Mouse (Mus musculus) MEL (cell line): ENCODE measurements around the gene Fam171a2. TPM values are rescaled to one million over a fixed set of nuclear protein-coding genes. Genes with fewer than 3 reads are reported as not detected.

Experiments
- DNase-seq: peaks from one replicate; pipeline ENCODE4 v3.0.0; 2011; ENCODE audit warnings: low read depth, low spot score
- H3K27ac ChIP-seq: 2 replicates; pipeline ENCODE4 v1.5.1; 2012; ENCODE audit warnings: low read depth, mild to moderate bottlenecking, control low read depth, low read length, moderate library complexity; ENCODE audit not compliant: control insufficient read depth
- H3K27me3 ChIP-seq, 2 experiments: fragments of 150-350 bp in 1 of 2; sonication (generic) in 1 of 2; 2 replicates each; pipeline ENCODE4 v1.6.1; 2012; ENCODE audit warnings: low read length in 2 of 2, mild to moderate bottlenecking in 2 of 2, improper control_type of control experiment in 1 of 2, moderate library complexity in 1 of 2; ENCODE audit not compliant: insufficient read depth in 2 of 2, control insufficient read depth in 1 of 2
- H3K36me3 ChIP-seq, 2 experiments: 2 replicates each; pipeline ENCODE4 v1.6.1; 2012 to 2014; ENCODE audit warnings: low read length in 2 of 2, improper control_type of control experiment in 1 of 2, inconsistent platforms in 1 of 2, mild to moderate bottlenecking in 1 of 2; ENCODE audit not compliant: insufficient read depth in 2 of 2, control insufficient read depth in 1 of 2
- H3K4me1 ChIP-seq, 2 experiments: fragments of 150-350 bp in 1 of 2; sonication (generic) in 1 of 2; 2 replicates each; pipeline ENCODE4 v1.6.1; 2012; ENCODE audit warnings: low read length in 2 of 2, improper control_type of control experiment in 1 of 2, mild to moderate bottlenecking in 1 of 2; ENCODE audit not compliant: insufficient read depth in 2 of 2, control insufficient read depth in 1 of 2
- H3K4me3 ChIP-seq, 2 experiments: fragments of 150-350 bp in 1 of 2; sonication (generic) in 1 of 2; 2 replicates each; pipeline ENCODE4 v1.5.1; 2012; ENCODE audit warnings: low read depth in 2 of 2, low read length in 2 of 2, mild to moderate bottlenecking in 2 of 2, moderate library complexity in 2 of 2, control low read depth in 1 of 2, improper control_type of control experiment in 1 of 2; ENCODE audit not compliant: control insufficient read depth in 1 of 2, insufficient read depth in 1 of 2
- H3K79me2 ChIP-seq: 2 replicates; pipeline ENCODE4 v1.6.1; 2012; ENCODE audit warnings: mild to moderate bottlenecking, low read length, moderate library complexity; ENCODE audit not compliant: control insufficient read depth, poor library complexity, insufficient read depth
- H3K9ac ChIP-seq: 2 replicates; pipeline ENCODE4 v1.6.1; 2012; ENCODE audit warnings: low read depth, mild to moderate bottlenecking, control low read depth, low read length, moderate library complexity; ENCODE audit not compliant: control insufficient read depth, poor library complexity, severe bottlenecking
- H3K9me3 ChIP-seq: fragments of 150-350 bp; sonication (generic); replicated peaks from 2 replicates; pipeline ENCODE4 v1.6.1; 2012; ENCODE audit warnings: mild to moderate bottlenecking, low read length, improper control_type of control experiment, moderate library complexity; ENCODE audit not compliant: insufficient read depth
- BHLHE40 ChIP-seq: IDR thresholded peaks from 2 replicates; pipeline ENCODE4 v1.6.1; 2012; ENCODE audit warnings: low read depth, mild to moderate bottlenecking, inconsistent platforms, low read length, improper control_type of control experiment, borderline replicate concordance
- CHD1 ChIP-seq: IDR thresholded peaks from 2 replicates; pipeline ENCODE4 v1.6.1; 2012; ENCODE audit warnings: low read depth, mild to moderate bottlenecking, inconsistent platforms, low read length, improper control_type of control experiment
- CHD2 ChIP-seq: IDR thresholded peaks from 2 replicates; pipeline ENCODE4 v1.6.1; 2011; ENCODE audit warnings: low read length, improper control_type of control experiment
- E2F4 ChIP-seq: IDR thresholded peaks from 2 replicates; pipeline ENCODE4 v1.6.1; 2011; ENCODE audit warnings: low read depth, low read length, improper control_type of control experiment, borderline replicate concordance
- ELF1 ChIP-seq: IDR thresholded peaks from 2 replicates; pipeline ENCODE4 v1.6.1; 2014; ENCODE audit warnings: low read depth, mild to moderate bottlenecking, inconsistent platforms, low read length, improper control_type of control experiment, moderate library complexity
- EP300 ChIP-seq, 2 experiments: IDR thresholded peaks; 2 replicates each; pipeline ENCODE4 v1.6.1; 2011; ENCODE audit warnings: improper control_type of control experiment in 2 of 2, low read length in 2 of 2, low read depth in 1 of 2, mild to moderate bottlenecking in 1 of 2
- ETS1 ChIP-seq: IDR thresholded peaks from 2 replicates; pipeline ENCODE4 v1.6.1; 2012; ENCODE audit warnings: low read depth, mild to moderate bottlenecking, inconsistent platforms, low read length, improper control_type of control experiment, moderate library complexity
- GABPA ChIP-seq: IDR thresholded peaks from 2 replicates; pipeline ENCODE4 v1.6.1; 2012; ENCODE audit warnings: low read depth, mild to moderate bottlenecking, inconsistent platforms, low read length, improper control_type of control experiment, moderate library complexity
- GATA1 ChIP-seq: IDR thresholded peaks from 2 replicates; pipeline ENCODE4 v1.6.1; 2011; ENCODE audit warnings: low read depth, low read length, improper control_type of control experiment
- KAT2A ChIP-seq: conservative IDR thresholded peaks from 2 replicates; pipeline ENCODE4 v1.6.1; 2012; ENCODE audit warnings: low read depth, low read length, improper control_type of control experiment, inconsistent platforms
- MAX ChIP-seq: IDR thresholded peaks from 2 replicates; pipeline ENCODE4 v1.6.1; 2011; ENCODE audit warnings: low read length, improper control_type of control experiment
- MAZ ChIP-seq: IDR thresholded peaks from 2 replicates; pipeline ENCODE4 v1.6.1; 2012; ENCODE audit warnings: low read depth, mild to moderate bottlenecking, inconsistent platforms, low read length, improper control_type of control experiment
- MEF2A ChIP-seq: IDR thresholded peaks from 2 replicates; pipeline ENCODE4 v1.6.1; 2014; ENCODE audit warnings: low read depth, mild to moderate bottlenecking, inconsistent platforms, low read length, improper control_type of control experiment; ENCODE audit not compliant: poor library complexity, insufficient replicate concordance, severe bottlenecking; ENCODE audit errors: extremely low read depth
- MYB ChIP-seq: IDR thresholded peaks from 2 replicates; pipeline ENCODE4 v1.6.1; 2011; ENCODE audit warnings: mild to moderate bottlenecking, low read depth, low read length, improper control_type of control experiment
- MYC ChIP-seq: IDR thresholded peaks from 2 replicates; pipeline ENCODE4 v1.6.1; 2011; ENCODE audit warnings: low read depth, mild to moderate bottlenecking, low read length, improper control_type of control experiment, moderate library complexity
- NELFE ChIP-seq: IDR thresholded peaks from 2 replicates; pipeline ENCODE4 v1.6.1; 2011; ENCODE audit warnings: low read depth, low read length, improper control_type of control experiment
- NRF1 ChIP-seq: IDR thresholded peaks from 2 replicates; pipeline ENCODE4 v1.6.1; 2014; ENCODE audit warnings: low read depth, mild to moderate bottlenecking, inconsistent platforms, low read length, improper control_type of control experiment, moderate library complexity; ENCODE audit not compliant: poor library complexity, insufficient read depth, severe bottlenecking
- POLR2A ChIP-seq, 2 experiments: IDR thresholded peaks; 2 replicates each; pipeline ENCODE4 v1.6.1; 2011 to 2012; ENCODE audit warnings: low read length in 2 of 2, mild to moderate bottlenecking in 2 of 2, control low read depth in 1 of 2, improper control_type of control experiment in 1 of 2, low read depth in 1 of 2, moderate library complexity in 1 of 2; ENCODE audit not compliant: control insufficient read depth in 1 of 2, insufficient read depth in 1 of 2, poor library complexity in 1 of 2
- POLR2AphosphoS2 ChIP-seq: IDR thresholded peaks from 2 replicates; pipeline ENCODE4 v1.6.1; 2011; ENCODE audit warnings: low read length, improper control_type of control experiment
- POLR2AphosphoS5 ChIP-seq: IDR thresholded peaks from 2 replicates; pipeline ENCODE4 v1.6.1; 2012; ENCODE audit warnings: low read depth, borderline replicate concordance, mild to moderate bottlenecking, inconsistent platforms, low read length, moderate library complexity, mixed read lengths
- RAD21 ChIP-seq: IDR thresholded peaks from 2 replicates; pipeline ENCODE4 v1.6.1; 2011; ENCODE audit warnings: mild to moderate bottlenecking, low read depth, low read length, improper control_type of control experiment
- RCOR1 ChIP-seq: IDR thresholded peaks from 2 replicates; pipeline ENCODE4 v1.6.1; 2012; ENCODE audit warnings: low read depth, mild to moderate bottlenecking, inconsistent platforms, low read length, improper control_type of control experiment
- SIN3A ChIP-seq: IDR thresholded peaks from 2 replicates; pipeline ENCODE4 v1.6.1; 2012; ENCODE audit warnings: low read length, improper control_type of control experiment, inconsistent platforms
- SMC3 ChIP-seq: IDR thresholded peaks from 2 replicates; pipeline ENCODE4 v1.6.1; 2011; ENCODE audit warnings: low read depth, low read length, improper control_type of control experiment
- TAL1 ChIP-seq: IDR thresholded peaks from 2 replicates; pipeline ENCODE4 v1.6.1; 2012; ENCODE audit warnings: mild to moderate bottlenecking, inconsistent platforms, low read length, moderate library complexity, mixed read lengths
- TBP ChIP-seq: IDR thresholded peaks from 2 replicates; pipeline ENCODE4 v1.8.0; 2011; ENCODE audit warnings: low read depth, low read length, improper control_type of control experiment
- TCF12 ChIP-seq: IDR thresholded peaks from 2 replicates; pipeline ENCODE4 v1.6.1; 2014; ENCODE audit warnings: low read depth, mild to moderate bottlenecking, inconsistent platforms, low read length, improper control_type of control experiment, moderate library complexity
- USF1 ChIP-seq: IDR thresholded peaks from 2 replicates; pipeline ENCODE4 v1.6.1; 2014; ENCODE audit warnings: low read depth, mild to moderate bottlenecking, inconsistent platforms, low read length, improper control_type of control experiment, moderate library complexity
- USF2 ChIP-seq, 2 experiments: IDR thresholded peaks; 2 replicates each; pipeline ENCODE4 v1.6.1; 2011 to 2012; ENCODE audit warnings: improper control_type of control experiment in 2 of 2, low read length in 2 of 2, borderline replicate concordance in 1 of 2, inconsistent platforms in 1 of 2, low read depth in 1 of 2, mild to moderate bottlenecking in 1 of 2; ENCODE audit not compliant: insufficient read depth in 1 of 2
- ZKSCAN1 ChIP-seq: IDR thresholded peaks from 2 replicates; pipeline ENCODE4 v1.6.1; 2012; ENCODE audit warnings: low read depth, mild to moderate bottlenecking, inconsistent platforms, low read length, improper control_type of control experiment, moderate library complexity
- ZMIZ1 ChIP-seq: IDR thresholded peaks from 2 replicates; pipeline ENCODE4 v1.6.1; 2012; ENCODE audit warnings: low read depth, mild to moderate bottlenecking, inconsistent platforms, low read length, improper control_type of control experiment, moderate library complexity
- polyA plus RNA-seq, 2 experiments: library from polyadenylated mRNA; stranded (reverse) in 1 of 2; unstranded in 1 of 2; fragments of >175 nt in 1 of 2; fragments of >200 nt in 1 of 2; gene quantifications; 2 replicates each; pipeline versions ENCODE4 v1.2.1 to v1.2.4; 2012; ENCODE audit warnings: low replicate concordance in 2 of 2, low read depth in 1 of 2; ENCODE audit not compliant: insufficient read length in 2 of 2, insufficient read depth in 1 of 2, missing spikeins in 1 of 2
- total RNA-seq: library from RNA; depleted of rRNA; stranded (reverse); fragments of 300-350 nt; gene quantifications from 2 replicates; pipeline ENCODE4 v1.2.3, GENCODE M21; 2012

Gene Fam171a2
- total and polyA plus RNA-seq, 3 experiments = 2.0 to 8.8 TPM; not detected in 1

- TF ChIP-seq MEF2A (no peak), ETS1 (no peak), POLR2A (IDR thresholded peaks at IDR 0.05; ENCODE audit: control insufficient read depth in 1 of 2, insufficient read depth in 1 of 2, low read depth in 1 of 2, low read length in 2 of 2, poor library complexity in 1 of 2) (no peak), MAX (no peak), CHD1 (no peak), KAT2A (no peak), TCF12 (no peak), MYB (no peak), NRF1 (no peak), SIN3A (no peak), ZKSCAN1 (no peak), MYC (no peak), ELF1 (no peak), RCOR1 (no peak), BHLHE40 (no peak), E2F4 (no peak), POLR2AphosphoS2 (no peak), TAL1 (no peak), TBP (no peak)
- no peak for DNase-seq
- H3K4me1 ChIP-seq = peaks cover 2 to 17% of the 10 kb centered on the region in 2 experiments
- H3K4me3 ChIP-seq = no peak overlapping the region
- no peaks in the 10 kb centered on the region for H3K9me3 ChIP-seq
- H3K79me2 ChIP-seq = no peaks in the 10 kb centered on the region
- H3K36me3 ChIP-seq = peaks cover 0 to 19% of the 10 kb centered on the region in 2 experiments; a peak in 2 of 4 replicates
- no peak overlapping the region for H3K27ac ChIP-seq
- no peak overlapping the region for H3K9ac ChIP-seq
- peaks cover 12 to 14% of the 10 kb centered on the region in 2 experiments for H3K27me3 ChIP-seq
Observed at GRCm38 (mm10) chr11:102424666-102425065, 22.8 kb downstream of the Fam171a2 start.

- peaks cover 22 to 36% of the 10 kb centered on the region in 2 experiments for H3K27me3 ChIP-seq
- no peaks in the 10 kb centered on the region for H3K9me3 ChIP-seq
- no peak for DNase-seq
- H3K36me3 ChIP-seq = peaks cover 0 to 10% of the 10 kb centered on the region in 2 experiments; a peak in 1 of 4 replicates
- no peaks in the 10 kb centered on the region for H3K79me2 ChIP-seq
- H3K9ac ChIP-seq = no peak overlapping the region
- no peak overlapping the region for H3K27ac ChIP-seq
- peaks cover 0 to 11% of the 10 kb centered on the region in 2 experiments; a peak in 3 of 4 replicates for H3K4me1 ChIP-seq
- H3K4me3 ChIP-seq = no peak overlapping the region
- no peak for TF ChIP-seq TBP
- no peak for TF ChIP-seq SMC3
- no peak for TF ChIP-seq ZMIZ1
- no peak for TF ChIP-seq RAD21
- no peak for TF ChIP-seq NELFE
- no peak for TF ChIP-seq E2F4
- no peak for TF ChIP-seq POLR2AphosphoS5
- no peak for TF ChIP-seq MAZ
- TF ChIP-seq EP300 (IDR thresholded peaks at IDR 0.05; ENCODE audit: low read depth in 1 of 2, low read length in 2 of 2) = no peak
- no peak for TF ChIP-seq SIN3A
- no peak for TF ChIP-seq MEF2A
- no peak for TF ChIP-seq MYC
- TF ChIP-seq GATA1 = no peak
- TF ChIP-seq USF2 (IDR thresholded peaks at IDR 0.05; ENCODE audit: borderline replicate concordance in 1 of 2, insufficient read depth in 1 of 2, low read depth in 1 of 2, low read length in 2 of 2) = no peak
- no peak for TF ChIP-seq GABPA
- TF ChIP-seq POLR2A (IDR thresholded peaks at IDR 0.05; ENCODE audit: control insufficient read depth in 1 of 2, insufficient read depth in 1 of 2, low read depth in 1 of 2, low read length in 2 of 2, poor library complexity in 1 of 2) = no peak
- no peak for TF ChIP-seq CHD2
- no peak for TF ChIP-seq MYB
- TF ChIP-seq USF1 = no peak
Observed at GRCm38 (mm10) chr11:102421559-102421958, 25.9 kb downstream of the Fam171a2 start.
